Mouse (Mus musculus): ENCODE results near the gene Mei1. TPM values are rescaled to one million over a fixed set of nuclear protein-coding genes. Genes with fewer than 3 reads are reported as not detected.

Gene Mei1
- not detected for total RNA-seq (2021)

DNA sequence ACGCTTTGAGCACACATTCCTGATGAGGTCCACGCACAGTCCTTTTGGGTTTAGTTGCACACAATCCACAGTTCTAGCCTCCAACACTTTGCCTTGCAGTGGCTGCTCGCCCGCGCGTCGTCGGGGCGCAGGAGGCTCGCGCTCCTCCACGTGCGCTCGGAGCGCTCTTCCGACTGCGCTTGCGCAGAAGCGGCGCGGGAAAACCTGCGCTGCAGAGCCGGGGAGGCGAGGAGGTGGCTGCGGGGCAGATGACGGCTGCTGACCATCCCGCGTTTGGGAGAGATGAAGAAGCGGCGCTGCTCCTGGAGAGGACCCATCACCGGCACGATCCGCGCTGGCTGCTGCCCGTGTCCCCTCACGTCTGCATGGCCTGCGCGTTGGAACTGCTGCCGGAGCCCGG lies at the start of gene Mei1:
Gene Mei1, plus strand, starts transcription at position 99 of the 400 bp plus-strand sequence.
- intact Hi-C loops (cut with DNase I), result no loop called here
- no peak for DNase-seq

DNA sequence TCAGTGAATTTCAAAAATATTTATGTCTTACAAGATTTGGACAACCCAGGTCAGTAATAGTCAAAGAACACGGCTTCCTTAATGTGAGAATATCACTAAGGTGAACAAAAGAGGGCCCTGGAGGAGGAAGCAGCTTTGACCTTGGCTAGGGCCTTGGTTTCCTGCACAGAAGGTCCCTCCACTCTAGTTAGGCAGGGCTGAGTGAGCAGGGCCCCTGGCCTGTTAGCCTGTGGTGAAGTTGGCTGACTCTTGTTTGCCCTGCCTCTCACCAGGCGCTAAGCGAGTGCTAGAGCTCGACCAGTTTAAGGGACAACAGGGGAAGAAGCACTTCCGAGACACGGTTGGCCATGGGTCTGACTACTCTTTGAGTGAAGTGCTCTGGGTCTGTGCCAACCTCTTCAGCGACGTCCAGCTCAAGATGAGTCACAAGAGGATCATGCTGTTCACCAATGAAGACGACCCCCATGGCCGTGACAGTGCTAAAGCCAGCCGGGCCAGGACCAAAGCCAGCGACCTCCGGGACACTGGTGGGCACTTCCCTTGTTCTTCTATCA lies 47.2 kb upstream of the Mei1 start:
- intact Hi-C loops (cut with DNase I), result no loop called here
- no peak for DNase-seq

GRCm38 (mm10) chr15:82023965-82024635 lies 45.7 kb upstream of the Mei1 start:
- no peak for DNase-seq
- intact Hi-C loops (cut with DNase I), result no loop called here

DNA sequence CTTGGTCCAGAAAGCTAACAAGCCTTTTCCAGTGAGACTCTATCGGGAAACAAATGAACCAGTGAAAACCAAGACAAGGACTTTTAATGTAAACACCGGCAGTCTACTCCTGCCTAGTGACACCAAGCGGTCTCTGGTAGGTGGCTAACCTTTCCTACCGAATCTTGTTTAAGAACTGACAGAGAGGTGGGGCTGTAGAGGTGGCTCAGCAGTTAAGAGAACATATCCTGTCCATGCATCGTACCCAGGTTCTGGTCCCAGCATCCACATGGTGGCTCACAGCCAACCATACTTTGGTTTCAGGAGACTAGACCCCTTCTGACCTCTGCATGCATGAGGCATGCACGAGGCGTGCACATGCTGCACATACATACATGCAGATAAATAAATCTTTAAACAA lies 42.5 kb upstream of the Mei1 start:
- no peak for DNase-seq
- intact Hi-C loops (cut with DNase I), result no loop called here

GRCm38 (mm10) chr15:82027726-82028125 lies 42.1 kb upstream of the Mei1 start:
- intact Hi-C loops (cut with DNase I), result no loop called here
- DNase-seq, result no peak

DNA sequence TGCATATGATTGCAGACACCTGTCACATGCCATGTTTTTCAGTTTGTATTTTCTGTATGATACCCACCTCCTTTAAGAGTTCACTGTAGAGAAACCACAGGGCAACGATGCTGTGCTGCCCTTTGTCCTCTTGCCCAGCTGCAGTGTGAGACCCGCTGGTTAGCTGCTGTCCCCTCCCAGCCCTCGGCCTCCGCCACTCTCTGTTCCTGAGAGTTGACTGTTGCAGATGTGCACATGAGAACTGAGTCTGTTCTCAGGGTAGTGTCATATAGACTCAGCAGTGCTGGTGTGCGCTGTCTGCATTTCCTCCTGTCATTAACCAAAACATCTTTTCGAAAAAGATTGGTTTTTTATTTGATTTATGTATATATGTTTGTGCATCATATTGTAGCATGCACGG lies 37.4 kb upstream of the Mei1 start:
- intact Hi-C loops (cut with DNase I), result no loop called here
- DNase-seq, result no peak

- intact Hi-C loops (cut with DNase I), result no loop called here
- DNase-seq, result no peak
Measured at GRCm38 (mm10) chr15:82033762-82034161, 36.0 kb upstream of the Mei1 start, which contains the start of gene Desi1. Gene Desi1 (minus strand): TSS chr15:82033862.

DNA sequence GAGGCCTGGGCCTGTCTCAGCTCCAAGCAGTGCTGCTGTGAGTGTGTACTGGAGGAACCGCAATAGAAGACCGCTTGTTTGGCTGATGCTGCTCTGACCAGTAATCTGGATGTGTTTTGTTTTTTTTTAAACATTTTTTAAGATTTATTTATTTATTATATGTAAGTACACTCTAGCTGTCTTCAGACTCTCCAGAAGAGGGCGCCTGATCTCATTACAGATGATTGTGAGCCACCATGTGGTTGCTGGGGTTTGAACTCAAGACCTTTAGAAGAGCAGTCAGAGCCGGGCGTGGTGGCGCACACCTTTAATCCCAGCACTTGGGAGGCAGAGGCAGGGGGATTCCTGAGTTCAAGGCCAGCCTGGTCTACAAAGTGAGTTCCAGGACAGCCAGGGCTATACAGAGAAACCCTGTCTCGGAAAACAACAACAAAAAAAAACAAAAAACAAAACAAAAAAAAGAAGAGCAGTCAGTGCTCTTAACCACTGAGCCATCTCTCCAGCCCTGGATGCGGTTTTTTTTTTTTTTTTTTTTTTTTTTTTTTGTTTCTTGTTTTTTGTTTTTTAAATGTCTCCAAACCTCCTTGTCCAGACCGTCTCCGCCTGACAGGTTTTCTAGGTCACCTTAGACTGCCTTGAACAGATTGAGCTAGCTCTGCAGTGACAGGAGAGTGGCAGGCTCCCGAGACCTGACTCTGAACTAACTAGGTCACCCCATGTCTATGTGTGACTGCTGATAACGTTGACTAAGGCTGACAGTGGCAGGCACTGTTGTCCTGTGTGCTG lies 33.7 kb upstream of the Mei1 start:
- peak in 1 of 2 experiments; percentile 50 for DNase-seq
- intact Hi-C loops (cut with DNase I), result no loop called here

GRCm38 (mm10) chr15:82040650-82041049 lies 29.1 kb upstream of the Mei1 start:
- intact Hi-C loops (cut with DNase I), result loop anchor here (2.0 kb wide), 1 partner anchor 80 kb away; the partner anchor contains the start of gene Pmm1
- peak; percentile 40 to 66 for DNase-seq

DNA sequence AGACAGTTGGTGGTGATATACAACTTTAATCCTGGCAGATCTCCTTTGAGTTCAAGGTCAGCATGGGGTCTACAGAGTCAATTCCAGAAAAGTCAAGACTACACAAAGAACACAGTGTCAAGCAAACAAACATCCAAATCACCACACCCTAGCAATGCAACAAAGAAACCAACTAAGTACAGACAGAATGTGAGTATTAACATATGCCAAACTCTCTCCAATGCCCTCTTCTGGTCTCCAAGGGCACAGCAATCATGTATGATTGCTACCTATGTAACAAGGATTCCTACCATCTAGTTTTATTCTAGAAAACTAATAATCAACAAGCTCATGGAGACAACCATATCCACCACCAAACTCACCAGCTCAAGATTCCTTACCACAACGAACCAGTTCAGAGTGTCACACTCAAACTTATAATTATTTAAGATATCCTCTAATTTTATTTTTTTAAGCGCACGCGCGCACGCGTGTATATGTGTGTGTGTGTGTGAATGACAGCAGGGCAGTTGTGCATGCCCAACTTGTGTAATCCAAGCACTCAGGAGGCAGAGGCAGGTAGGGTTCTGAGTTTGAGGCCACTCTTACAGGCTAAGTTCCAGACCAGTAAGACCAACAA lies 25.5 kb upstream of the Mei1 start:
- intact Hi-C loops (cut with DNase I), result no loop called here
- peak in 1 of 2 experiments; percentile 24 for DNase-seq

GRCm38 (mm10) chr15:82046246-82046891 lies 23.4 kb upstream of the Mei1 start:
- intact Hi-C loops (cut with DNase I), result no loop called here
- peak in 1 of 2 experiments; percentile 35 for DNase-seq

- intact Hi-C loops (cut with DNase I), result no loop called here
- peak; percentile 95 to 96 for DNase-seq
Measured at GRCm38 (mm10) chr15:82047080-82047883, 22.5 kb upstream of the Mei1 start, which contains the start of gene Snu13. Gene Snu13 (minus strand): TSS chr15:82047598.

GRCm38 (mm10) chr15:82052544-82052943 lies 17.3 kb upstream of the Mei1 start:
- intact Hi-C loops (cut with DNase I), result no loop called here

GRCm38 (mm10) chr15:82058719-82059201 lies 11.0 kb upstream of the Mei1 start, which contains the start of gene 4930407I10Rik:
Gene 4930407I10Rik (plus strand): TSS chr15:82059151.
- intact Hi-C loops (cut with DNase I), result no loop called here
- DNase-seq, result no peak

More at GRCm38 (mm10) chr15:82052544-82052943, 17.3 kb upstream of the Mei1 start:
- DNase-seq, result no peak

DNA sequence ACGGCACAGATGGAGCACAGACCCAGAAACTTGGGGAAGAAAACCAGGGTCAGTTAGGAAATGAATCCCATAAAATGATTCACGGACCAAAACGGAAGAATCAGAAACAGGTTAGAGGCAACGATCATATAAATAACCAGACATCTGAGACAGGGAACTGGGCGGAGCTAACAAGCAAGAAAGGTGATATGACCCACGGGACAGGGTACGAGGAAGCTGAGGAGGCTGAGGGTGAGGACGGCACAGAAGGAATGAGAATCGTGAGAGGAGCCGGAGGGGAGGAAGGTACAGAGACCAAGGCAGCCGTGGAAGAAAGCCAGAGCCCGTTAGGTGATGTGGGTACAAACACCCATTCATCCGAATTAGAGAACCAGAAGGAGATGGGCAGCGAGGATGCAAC lies 5.9 kb upstream of the Mei1 start:
- DNase-seq, result no peak
- intact Hi-C loops (cut with DNase I), result loop anchor here (2.0 kb wide), 1 partner anchor 43 kb away; no protein-coding TSS in a partner anchor

DNA sequence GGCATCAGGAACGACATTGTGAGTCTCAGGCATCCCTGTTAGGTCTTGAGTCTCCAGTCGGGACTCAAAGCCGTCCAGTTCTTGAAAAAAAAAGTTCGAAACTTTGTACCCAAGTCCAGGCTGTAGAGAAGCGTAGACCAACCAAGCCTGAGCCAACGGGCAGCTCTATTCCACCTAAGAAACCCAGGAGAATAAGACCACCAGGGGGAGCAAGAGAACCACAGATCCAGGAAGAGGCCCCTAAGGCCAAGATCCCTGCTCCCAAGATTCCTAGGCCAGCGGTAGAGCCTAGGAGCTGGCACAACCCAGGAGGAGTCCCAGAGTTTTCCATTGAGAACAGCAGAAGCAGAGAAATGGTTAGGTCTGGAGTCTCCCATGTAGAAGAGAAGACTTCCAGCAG lies 4.3 kb upstream of the Mei1 start:
- peak; percentile 81 to 91 for DNase-seq
- intact Hi-C loops (cut with DNase I), result loop anchor here (1.0 to 2.0 kb wide), 2 partner anchors 41 to 171 kb away; no protein-coding TSS in a partner anchor

- intact Hi-C loops (cut with DNase I), result no loop called here
- no peak for DNase-seq
Measured at GRCm38 (mm10) chr15:82071816-82072469, 2.1 kb downstream of the Mei1 start.

DNA sequence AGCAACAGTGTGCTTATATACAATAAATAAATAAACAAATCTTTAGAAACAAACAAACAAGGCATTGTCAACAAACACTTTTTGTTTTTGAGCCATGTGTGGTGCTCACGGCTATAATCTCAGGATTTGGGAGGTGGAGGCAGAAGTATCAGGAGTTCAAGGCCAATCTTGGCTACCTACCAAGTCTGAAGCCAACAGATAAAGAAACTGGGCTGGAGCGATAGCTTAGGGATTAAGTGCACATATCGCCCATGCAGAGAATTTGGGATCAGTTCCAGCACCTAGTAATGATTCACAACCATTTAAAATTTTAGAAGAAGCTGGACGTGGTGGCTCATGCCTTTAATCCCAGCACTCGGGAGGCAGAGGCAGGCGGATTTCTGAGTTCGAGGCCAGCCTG lies 3.7 kb downstream of the Mei1 start:
- intact Hi-C loops (cut with DNase I), result no loop called here
- no peak for DNase-seq

DNA sequence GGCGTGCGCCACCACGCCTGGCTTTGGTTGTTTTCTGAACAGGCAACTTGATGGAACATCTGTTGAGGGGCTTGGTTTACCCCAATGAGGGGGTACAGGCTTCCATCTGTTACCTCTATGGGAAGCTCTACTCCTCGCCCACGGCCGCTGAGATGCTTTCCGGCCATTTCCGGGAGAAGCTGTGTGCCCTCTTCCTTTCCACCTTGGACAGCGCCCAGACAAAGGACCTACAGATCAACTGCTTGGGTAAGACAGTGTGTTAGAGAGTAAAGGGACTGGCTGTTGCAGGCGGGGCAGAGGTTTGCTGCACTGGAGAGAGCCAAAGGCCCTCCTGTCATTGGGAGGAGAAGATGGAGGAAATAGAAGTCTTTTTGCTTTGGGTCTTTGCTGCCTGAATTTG lies 10.1 kb downstream of the Mei1 start:
- intact Hi-C loops (cut with DNase I), result loop anchor here (5.0 kb wide), 1 partner anchor 157 kb away; no protein-coding TSS in a partner anchor
- peak in 1 of 2 experiments; percentile 6 for DNase-seq
